Mouse (Mus musculus): ENCODE data around the gene Best1. TPM values are rescaled to one million over a fixed set of nuclear protein-coding genes. Genes with fewer than 3 reads are reported as not detected.
A peak's percentile ranks its signal among the peaks of the same experiment; 100 is the strongest.
"Not testable (repeated sequence)": the region's sequence is repeated elsewhere in the genome, so short reads cannot be mapped to it uniquely, and the experiment has no call there.

Best1 gene
- total RNA-seq, 1 experiment from 2014 or later, result 0.97 TPM

DNA sequence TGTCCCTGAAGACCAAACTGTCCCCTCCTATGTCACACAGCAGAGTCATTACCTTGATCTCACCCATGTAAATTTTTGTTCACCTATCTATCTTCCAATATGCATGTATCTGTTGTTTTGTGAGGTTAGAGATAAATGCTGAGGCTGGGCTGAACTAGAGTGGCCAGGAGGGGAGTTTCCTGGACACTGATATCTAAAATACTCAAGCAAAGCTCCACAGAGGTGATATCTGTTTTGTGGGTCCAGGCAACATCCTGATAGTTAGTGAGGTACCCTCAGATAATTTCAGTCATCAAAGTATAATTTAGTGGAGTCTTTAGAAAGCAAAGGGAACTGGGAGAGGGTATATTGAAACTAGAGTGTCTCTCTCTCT, 11.6 kb downstream of the Best1 start:
- no peak for DNase-seq

DNA sequence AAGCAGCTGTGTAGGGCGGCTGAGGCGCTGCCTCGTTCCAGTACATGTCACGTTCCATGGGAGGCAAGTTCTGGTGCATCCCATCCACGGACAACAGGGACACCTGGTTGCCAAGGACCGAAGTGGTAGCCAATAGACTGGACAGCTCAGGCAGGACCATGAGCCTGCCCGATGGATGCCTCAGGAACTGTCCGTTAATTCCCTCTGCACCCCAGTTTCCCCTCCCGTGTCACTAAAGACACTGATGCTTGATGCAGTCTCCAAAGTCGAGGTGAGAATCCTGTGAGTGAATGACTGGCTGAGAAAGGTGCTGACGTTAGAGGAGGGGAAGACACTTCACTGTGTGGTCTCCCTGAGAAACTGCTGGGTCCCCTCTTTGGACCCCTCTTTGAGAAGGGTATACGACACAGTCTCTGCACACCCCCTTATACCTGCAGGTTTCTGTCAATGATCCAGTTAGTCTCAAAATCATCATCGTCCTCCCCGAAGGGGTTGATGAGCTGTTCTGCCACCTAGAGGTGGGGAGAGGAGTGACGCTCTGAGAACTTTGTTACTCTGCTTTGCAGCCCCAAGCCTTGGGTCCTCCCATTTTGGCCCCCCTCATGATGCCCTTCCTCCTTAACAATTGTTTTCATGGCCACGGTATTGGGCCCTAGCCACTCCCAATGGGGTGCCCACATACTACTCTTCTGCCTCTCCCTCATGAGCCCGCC, 12.1 kb downstream of the Best1 start:
- DNase-seq, result no peak

DNA sequence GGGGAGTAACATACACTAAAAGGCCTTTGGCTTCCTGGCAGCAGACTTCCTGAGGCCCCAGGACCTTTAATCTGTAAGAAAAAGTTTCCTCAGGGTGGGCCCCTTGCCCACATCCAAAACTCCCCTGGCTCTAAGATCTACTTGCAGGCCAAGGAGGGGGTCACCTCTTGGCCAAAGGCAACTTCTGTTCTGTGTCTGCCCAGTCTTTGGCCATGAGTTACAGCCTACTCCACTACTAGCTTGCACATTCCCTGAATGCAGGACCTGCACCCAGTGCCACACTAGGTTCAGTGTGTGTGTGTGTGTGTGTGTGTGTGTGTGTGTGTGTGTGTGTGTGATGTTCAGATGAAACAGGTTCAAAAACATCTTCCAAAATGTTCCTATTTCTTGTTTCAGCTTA, 13.8 kb downstream of the Best1 start:
- DNase-seq, result no peak

DNA sequence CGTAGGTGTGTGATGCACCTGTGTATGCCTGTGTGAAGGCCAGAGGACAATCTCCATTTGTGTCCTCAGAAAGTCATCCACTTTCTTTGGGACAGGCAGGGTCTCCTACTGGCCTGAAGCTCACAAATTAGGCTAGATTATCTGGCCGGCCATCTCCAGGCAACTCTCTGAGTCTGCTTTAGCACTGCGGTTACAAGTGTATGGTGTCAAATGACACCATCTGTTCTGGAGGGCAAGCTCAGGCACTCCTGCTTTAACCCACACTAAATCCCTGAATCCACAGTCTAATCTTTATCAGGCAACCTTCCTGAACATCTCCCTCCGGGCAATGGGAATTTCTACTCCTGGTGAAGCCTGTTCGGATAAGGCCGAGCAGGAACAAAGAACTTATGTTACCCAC, 14.2 kb downstream of the Best1 start:
- no peak for DNase-seq

DNA sequence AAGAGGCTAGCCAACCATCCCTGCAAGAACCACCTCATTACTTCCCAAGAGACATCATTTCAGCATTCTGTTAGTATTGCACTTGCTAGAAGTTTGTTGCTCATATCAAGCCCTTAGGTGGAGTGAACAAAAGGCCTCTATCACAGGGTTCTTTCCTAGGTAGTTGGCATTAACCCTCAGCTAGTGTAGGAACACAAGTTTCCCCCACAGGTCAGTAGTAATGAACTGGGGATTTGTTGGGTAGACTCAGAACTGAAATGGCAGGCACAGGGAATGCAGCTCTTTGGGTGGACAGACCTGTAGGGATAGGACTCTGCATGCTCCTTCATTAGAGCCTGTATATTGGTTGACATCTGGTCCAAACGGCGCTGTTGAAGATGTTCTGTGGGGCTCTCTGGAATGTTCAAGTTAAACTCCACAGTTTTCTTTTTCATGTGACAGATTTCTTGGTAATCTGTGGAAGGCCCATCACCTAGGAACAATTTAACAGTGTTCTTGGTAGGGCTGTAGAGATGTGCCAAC, 15.5 kb downstream of the Best1 start:
- no peak for DNase-seq

DNA sequence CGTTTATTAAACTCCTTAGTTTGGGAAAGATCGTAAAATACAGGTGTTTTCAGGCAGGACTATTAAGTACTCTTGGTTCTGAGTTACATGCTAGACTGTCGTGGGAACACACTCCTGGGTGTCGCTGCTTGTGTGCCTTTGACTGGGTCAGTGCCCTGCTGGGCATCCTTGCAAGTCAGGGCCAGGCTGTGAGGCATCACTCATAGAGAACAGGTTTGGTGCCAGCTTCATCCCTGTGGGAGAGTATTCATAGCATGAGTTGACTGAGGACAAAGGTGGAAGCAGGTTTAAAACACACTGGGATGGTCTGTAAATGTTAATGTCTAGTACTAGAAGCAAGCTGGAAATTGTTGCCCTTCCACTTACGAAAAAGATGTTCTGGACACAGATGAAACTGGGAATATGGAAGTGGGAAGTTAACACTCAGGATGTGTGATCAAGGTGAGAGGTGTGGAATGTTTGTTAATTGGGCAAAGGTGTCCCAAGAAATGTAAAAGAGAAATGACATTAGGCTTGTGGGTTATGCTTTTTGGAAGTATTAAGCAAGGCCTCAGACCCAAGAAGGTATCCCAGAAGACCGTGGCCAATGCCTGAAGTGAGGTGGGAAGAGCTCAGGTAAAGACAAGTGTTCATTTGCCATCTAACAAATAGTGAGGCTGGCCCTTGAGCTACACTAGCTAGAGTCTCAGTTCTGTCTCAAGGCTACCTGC, 16.1 kb downstream of the Best1 start:
- DNase-seq, result no peak

DNA sequence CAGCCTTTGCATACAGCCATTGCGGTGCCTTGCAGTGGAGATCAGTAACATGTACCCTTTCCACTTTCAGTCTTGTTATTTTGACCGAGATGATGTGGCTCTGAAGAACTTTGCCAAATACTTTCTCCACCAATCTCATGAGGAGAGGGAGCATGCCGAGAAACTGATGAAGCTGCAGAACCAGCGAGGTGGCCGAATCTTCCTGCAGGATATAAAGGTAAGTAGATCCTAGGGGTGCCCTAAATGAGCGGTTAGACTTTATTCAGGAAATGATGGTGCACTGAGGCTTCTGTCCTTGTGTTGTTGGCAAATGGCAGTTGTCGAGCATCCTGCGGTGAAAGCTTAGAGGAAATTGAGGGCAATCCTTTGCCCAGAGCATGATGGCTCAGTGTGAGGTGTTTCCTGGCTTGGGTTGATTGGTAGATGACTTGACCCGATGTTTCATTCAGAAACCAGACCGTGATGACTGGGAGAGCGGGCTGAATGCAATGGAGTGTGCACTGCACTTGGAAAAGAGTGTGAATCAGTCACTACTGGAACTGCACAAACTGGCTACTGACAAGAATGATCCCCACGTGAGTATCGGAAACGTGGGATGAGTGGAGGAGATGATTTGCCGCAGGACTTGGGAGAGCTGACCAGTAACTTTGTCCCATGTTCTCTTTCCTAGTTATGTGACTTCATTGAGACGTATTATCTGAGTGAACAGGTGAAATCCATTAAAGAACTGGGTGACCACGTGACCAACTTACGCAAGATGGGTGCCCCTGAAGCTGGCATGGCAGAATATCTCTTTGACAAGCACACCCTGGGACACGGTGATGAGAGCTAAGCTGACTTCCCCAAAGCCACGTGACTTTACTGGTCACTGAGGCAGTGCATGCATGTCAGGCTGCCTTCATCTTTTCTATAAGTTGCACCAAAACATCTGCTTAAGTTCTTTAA, 17.1 kb downstream of the Best1 start:
- no peak for DNase-seq

DNA sequence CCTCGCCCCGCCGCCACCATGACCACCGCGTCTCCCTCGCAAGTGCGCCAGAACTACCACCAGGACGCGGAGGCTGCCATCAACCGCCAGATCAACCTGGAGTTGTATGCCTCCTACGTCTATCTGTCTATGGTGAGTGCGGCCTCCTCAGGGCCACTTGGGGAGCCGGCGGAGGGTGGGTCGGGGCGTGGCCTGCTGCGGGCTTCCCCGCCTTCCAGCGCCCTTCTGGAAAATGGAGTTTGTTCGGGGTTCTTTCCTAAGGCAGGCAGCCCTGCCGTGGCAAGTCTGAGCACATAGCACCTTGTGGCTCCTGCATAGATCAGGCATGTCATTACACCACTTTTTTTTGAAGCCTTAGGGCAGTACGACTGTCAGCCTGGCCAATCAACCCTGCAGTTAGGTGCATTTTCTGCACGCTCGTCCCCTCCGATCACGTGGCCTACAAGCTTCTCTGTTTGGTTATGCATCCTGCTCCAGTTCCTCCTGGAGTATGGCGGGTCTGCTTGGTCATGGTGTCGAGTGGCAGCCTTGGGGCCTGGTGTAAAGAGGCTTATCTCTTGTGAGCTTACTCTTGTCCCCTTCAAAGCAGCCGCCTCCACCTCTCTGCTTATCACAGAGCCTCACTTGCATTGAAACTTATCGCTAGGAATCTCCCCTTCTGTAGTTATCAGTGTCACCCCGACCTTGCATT, 18.4 kb downstream of the Best1 start:
- DNase-seq, result peak; percentile 77

DNA sequence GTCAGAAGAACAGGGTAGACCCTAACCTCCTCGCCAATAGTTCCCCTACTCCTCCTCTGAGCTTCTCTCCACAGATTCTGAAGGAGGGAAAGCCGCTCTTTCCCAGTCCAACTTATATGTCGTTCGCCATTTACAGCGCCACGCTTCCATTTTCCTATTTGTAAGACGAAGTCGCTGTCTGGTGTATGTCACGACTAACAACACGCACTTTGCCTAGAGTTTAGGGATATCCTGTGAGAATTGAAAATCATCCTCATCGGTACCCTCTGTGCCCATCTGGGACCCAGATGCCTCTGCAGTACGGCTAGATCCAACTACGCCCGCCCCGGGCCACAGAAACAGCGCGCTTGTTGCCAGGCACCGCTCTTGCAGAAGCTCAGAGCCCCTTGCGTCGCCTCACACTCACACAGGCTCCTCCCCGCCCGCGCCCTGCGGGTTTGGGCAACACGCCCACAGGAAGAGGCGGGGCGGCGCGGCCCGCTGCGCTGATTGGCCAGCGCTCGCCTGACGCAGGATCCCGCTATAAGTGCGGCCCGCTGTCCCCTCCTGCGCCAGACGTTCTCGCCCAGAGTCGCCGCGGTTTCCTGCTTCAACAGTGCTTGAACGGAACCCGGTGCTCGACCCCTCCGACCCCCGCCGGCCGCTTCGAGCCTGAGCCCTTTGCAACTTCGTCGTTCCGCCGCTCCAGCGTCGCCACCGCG, 19.1 kb downstream of the Best1 start:
- DNase-seq, result peak; percentile 97

DNA sequence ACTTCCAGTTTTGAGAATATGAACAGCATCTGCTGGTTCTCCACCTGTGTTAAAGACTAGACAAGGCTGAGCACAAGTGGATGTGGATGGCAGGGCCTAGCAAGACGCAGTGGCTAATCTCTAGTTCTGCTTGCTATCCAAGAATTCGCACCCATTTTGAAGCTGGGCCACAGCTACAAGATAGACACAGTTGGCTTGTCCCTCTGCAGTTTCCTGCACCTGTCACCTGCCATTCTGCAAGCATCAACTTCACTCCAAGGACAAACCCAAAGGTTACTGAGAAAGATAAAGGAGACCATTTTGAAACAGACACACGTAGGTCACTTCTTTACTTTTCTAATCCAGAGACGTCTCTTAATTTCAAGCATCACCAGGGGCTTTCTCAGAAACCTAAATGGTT, 19.8 kb downstream of the Best1 start:
- no peak for DNase-seq

DNA sequence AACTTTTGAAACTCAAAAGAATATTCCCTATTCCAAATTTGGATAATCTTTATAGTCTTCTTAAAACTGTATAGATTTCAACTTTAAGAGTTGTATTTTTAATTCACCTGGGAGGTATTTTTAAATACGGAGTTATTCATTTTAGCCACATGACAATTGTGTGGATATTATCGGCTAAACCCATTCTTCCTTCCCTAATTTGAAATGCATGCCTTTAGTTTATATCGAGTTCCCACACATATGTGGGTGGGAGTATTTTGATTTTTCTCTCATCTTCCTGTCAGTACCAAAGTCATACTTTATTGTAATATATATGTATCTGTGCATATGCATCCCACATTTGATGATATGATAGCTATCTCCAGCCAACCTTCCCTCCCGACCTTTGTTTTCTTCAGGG, 21.2 kb downstream of the Best1 start, which contains the start of gene Fth1:
TSS of gene Fth1 (plus strand) at position 341 of the 400 bp plus-strand sequence.
- no peak for DNase-seq

DNA sequence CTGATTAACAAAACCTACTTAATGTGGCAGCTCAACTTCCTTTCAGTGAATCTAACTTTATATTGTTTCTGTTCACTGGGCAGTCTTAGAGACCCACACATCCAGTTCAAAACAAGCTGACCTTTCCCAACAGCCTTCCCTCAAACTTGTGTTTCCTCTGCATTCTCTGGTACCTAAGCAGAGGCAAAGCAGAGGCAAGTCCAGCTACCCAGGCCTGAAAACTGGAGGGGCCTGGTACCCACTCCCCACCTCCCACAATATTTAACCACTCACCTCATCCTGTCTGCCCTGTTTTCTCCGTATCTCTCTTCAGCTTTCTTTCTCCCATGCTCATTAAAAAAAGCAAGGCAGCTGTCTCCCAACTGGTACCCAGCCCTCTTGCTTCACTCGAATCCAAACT, 22.3 kb downstream of the Best1 start:
- DNase-seq, result no peak

DNA sequence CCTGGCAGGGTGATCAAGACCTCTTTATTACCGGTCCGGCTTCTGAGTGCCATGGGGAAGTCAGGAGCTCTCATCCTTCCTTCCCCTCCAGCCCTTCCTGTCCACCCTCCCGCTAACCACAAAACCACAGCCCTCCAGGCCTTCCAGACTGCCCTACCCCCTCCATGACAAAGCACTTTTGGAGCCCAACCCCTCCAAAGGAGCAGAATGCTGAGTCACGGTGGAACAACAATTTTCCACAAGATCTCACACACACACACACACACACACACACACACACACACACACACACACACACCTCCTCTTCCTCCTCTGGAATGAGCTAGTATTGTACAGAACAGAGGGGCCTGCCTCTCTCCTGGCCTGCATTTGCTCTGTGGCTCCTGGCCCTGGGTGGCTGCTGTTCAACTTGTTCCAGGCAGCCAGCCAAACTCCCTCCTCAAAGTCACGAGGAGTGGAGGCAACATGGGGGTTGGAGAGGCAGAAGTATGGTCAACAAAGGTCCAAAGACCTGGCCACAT, 22.9 kb downstream of the Best1 start:
- DNase-seq, result peak; percentile 81

DNA sequence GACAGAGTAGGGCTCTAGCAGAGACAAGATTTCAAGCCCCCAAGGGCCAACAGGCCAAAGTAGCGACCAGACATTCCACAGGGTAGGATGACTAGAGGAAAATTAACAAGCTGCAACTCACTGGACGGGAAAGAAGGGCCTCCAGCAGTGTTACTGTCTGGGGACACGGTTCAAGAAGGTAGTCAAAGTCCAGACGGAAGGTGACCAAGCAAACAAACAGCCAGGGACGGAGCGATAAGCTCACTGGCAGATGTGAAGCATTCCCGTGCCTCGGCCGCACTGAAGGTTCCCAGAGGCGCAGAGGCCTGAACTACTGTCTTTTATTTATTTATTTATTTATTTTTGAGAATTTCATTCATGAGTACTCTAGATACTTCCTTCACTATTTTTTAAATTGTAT, 24.3 kb downstream of the Best1 start:
- DNase-seq, result no peak

DNA sequence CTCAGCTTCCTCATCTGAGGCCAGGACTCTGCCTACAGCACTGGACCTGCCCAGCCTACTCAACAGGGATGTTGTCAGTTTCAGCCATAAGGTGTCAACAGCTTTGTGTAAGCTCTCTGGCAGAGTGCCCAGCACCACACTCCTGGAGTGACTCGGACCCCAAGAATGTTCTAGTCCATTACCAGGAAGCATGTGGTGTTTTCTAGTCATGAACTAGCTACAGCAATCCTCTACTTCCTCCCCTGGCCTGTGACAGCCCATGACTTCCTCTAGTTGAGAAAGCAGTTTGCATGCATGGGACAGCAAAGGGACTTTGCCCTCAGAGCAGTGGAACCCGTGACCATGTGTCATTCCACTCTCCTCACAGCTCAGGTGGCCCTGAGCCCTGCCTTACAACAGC, 26.6 kb downstream of the Best1 start:
- not testable (repeated sequence) for DNase-seq

DNA sequence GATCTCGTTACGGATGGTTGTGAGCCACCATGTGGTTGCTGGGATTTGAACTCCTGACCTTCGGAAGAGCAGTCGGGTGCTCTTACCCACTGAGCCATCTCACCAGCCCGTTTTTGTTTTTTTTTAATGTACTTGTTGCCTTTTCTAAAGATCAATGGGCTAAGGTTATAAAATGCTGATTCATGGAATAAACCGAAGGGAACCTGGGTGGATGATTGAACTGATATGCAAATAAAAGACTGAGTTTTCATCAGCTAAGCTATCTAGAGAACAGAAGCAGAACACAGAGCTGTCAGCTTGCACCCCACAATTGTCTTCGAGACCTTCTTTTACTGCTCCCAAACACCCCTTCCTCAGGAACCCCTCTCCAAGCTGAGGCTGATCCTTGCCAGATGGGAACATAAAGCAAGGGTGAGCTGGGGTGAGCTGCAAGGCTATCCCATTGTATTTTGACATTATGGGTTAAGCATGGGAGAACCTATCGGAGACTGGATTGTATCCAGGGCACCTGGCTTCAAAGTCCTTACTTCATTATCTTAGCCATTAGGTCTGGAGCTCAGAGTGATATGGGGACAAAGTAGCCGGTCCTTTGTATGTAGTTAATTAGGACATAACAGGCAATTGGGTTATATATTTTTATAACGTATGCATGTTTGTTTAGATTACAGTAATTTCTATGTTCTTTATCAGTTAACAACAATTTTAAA, 33.2 kb downstream of the Best1 start:
- no peak for DNase-seq

DNA sequence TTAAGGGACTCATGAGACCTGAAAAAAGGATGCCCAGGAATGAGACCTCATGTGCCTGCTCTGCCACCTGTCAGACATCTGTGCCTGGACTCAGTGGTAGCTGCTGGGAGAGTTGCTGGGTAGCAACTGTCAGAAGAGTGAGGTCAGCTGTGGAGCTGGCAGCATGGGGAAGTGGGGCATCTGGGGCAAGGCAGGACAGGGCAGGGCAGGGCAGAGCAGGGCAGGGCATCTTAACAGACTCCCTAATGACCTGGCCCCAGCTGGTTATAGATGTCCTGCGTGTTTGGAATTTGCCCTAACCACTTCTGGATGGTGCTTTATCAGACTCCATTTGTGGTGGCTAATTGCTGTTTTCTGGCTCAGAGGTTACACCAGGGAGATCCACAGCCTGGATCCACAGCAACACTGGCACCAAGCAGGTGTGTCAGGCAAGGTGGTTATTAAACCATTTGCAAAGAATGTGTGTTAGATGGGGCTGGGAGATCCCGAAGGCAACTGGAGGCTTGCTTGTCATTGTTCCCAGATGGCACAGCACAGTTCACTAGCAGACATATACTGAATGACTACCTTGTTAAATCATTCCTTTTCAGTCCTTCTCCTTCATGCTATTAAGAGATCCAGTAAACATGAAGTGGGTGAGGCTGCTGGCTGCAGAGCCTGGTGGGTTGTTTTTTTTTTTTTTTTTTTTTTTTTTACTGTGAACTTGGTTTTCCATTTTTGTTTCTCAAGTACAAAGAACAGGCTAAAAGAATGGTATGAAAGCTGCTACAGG, 35.2 kb downstream of the Best1 start:
- DNase-seq, result no peak

DNA sequence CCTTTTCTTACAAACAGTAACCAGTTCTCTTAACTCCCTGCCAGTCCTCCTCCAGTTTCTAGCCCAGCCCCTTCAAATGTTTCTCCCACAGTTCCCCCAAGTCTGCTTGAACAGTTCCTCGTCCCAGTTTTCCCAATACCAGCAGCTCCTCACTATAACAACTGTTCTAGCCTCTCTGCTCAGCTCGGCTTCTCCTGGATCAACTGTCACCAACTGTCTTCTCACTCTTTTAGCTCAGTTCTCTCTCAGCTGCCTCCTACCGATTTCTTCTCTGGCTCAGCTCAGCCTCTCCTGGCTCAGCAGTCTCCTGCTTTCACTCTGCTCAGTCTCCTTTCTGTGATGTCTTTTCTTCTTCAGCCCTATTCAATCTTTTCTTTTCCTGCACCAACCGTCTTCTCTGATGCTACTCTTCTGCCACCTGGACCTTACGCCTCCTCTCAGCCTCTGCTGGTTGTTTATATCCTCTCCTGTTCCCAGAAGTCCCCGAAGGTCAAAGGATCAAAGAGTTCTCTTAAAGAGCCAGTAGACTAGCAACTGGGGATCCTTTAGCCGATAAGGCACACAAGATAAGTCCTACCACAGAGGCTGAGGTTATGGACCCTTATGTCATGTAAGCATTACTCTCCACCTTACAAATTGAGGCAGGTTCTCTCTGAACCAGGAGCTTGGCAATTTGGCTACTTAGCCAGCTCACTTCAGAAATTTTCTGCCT, 37.1 kb downstream of the Best1 start:
- no peak for DNase-seq

DNA sequence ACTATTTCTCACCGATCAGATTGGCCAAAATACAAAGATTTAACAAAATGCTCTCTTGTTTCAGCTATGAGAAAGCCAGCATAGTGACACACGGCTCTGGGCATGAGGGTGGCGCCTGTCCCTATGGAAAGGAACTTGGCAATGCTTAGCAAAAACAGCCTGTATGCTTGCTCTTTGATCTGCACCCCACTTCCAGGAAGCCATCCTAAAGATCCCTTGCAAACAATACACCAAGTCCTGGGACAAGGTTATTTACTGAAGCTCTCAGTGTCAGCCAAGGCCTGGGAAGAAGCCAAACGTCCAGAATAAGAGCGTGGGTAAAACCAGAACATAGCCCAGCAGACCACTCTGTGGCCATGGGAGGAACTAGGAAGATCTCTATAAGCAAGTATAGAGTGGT, 40.7 kb downstream of the Best1 start:
- DNase-seq, result no peak

Data from adrenal gland, postnatal 25 days (tissue).